Mouse (Mus musculus) brain, adult 2 months (tissue): Measurements from ENCODE around the gene Stat2.

Source experiments
- DNase-seq: peaks from one replicate; pipeline ENCODE4 v3.0.0; 2011; ENCODE audit warnings: low read depth, low spot score

Stat2 gene

DNA sequence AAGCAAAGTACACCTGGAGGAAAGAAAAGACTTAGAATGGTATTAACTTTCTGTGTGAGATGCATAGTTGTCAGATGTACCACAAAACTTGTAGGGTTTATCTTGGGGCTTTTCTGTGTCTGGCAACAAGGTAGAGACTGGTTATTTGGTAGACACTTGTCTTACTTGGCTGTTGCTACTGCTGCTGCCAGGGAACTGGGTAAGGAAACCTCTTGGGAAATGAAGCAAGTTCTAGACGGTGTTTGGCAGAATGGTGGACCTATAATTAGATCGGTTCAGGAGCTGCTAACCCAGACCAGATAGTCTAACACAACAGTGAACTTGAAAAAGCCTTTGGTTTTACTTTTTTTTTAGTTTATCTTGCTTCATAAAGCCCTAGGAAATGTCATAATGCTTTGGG, 68.6 kb downstream of the Stat2 start:
- no peak for DNase-seq

DNA sequence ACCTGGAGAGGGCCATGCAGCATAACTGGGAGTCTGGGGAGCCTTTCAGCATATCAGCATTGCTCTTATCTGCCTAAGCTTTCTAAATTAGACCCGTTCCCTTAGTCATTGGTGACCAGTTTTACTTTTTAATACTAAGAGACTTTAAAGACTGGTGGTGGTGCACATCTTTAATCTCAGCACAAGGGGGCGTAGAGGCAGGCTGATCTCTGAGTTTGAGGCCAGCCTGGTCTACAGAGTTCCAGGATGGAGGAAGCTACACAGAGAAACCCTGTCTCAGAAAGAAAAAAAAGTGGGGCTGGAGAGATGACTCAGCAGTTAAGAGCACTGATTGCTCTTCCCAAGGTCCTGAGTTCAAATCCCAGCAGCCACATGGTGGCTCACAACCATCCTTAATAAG, 69.9 kb downstream of the Stat2 start:
- DNase-seq, result no peak
